Mouse (Mus musculus) neural tube, embryonic 14.5 days (tissue): Measurements from ENCODE around the gene Sycp3. TPM values are rescaled to one million over a fixed set of nuclear protein-coding genes. Genes with fewer than 3 reads are reported as not detected.

Source experiments
- ATAC-seq: fragments of 200-750 bp; cut with Nextera tagmentation; 2 replicates; pipeline ENCODE4 v1.8.0; 2017; ENCODE audit warnings: low read depth, mild to moderate bottlenecking, moderate TSS enrichment, moderate library complexity
- H3K27ac ChIP-seq: fragments of 300-500 bp; sonication (generic); 2 replicates; pipeline ENCODE4 v1.5.1; 2014; ENCODE audit warnings: low read depth, mild to moderate bottlenecking, control low read depth, low read length, moderate library complexity, mixed read lengths
- H3K27me3 ChIP-seq: fragments of 300-500 bp; sonication (generic); 2 replicates; pipeline ENCODE4 v1.6.1; 2014; ENCODE audit warnings: low read length; ENCODE audit not compliant: control insufficient read depth, insufficient read depth
- H3K36me3 ChIP-seq: fragments of 300-500 bp; sonication (generic); 2 replicates; pipeline ENCODE4 v1.6.1; 2014; ENCODE audit warnings: low read length, mixed read lengths; ENCODE audit not compliant: control insufficient read depth, insufficient read depth
- H3K4me1 ChIP-seq: fragments of 300-500 bp; sonication (generic); 2 replicates; pipeline ENCODE4 v1.6.1; 2014; ENCODE audit warnings: low read length; ENCODE audit not compliant: control insufficient read depth, insufficient read depth
- H3K4me2 ChIP-seq: fragments of 300-500 bp; sonication (generic); 2 replicates; pipeline ENCODE4 v1.6.1; 2014; ENCODE audit warnings: mild to moderate bottlenecking, low read depth, low read length, control low read depth
- H3K4me3 ChIP-seq: fragments of 300-500 bp; sonication (generic); 2 replicates; pipeline ENCODE4 v1.5.1; 2014; ENCODE audit warnings: low read depth, low read length, control low read depth, mixed read lengths
- H3K9ac ChIP-seq: fragments of 300-500 bp; sonication (generic); replicated peaks from 2 replicates; pipeline ENCODE4 v1.6.1; 2014; ENCODE audit warnings: low read depth, mild to moderate bottlenecking, control low read depth, low read length, mixed read lengths
- H3K9me3 ChIP-seq: fragments of 300-500 bp; sonication (generic); 2 replicates; pipeline ENCODE4 v1.6.1; 2016; ENCODE audit warnings: low read length; ENCODE audit not compliant: control insufficient read depth
- WGBS: fragments of 180-500 bp; shearing (Covaris S2); extraction: QIAGEN DNeasy Blood & Tissue Kit; methylation state at CpG from one replicate; pipeline ENCODE4 v1.1.7; 2014; 5-methylcytosine and 5-hydroxymethylcytosine counted together
- polyA plus RNA-seq: library from polyadenylated mRNA; unstranded; fragments of >200 nt; fragmentation: Nextera tagmentation; extraction: Ambion mirVana; gene quantifications from 2 replicates; pipeline ENCODE4 v1.2.1, GENCODE M21; 2014

The Sycp3 gene
- polyA plus RNA-seq, result not detected in 2 replicates

- WGBS, result 88% methylated on average over 33 of the region's 33 CpGs
- Histone ChIP-seq H3K4me3 (no peak within 1 kb of the TSS), H3K4me2 (no peak within 1 kb of the TSS), H3K9me3 (no peaks in the 10 kb centered on the region), H3K27me3 (no peaks in the 10 kb centered on the region), H3K27ac (no peak within 1 kb of the TSS), H3K36me3 (no peaks in the 10 kb centered on the region), H3K4me1 (no peaks in the 10 kb centered on the region), H3K9ac (no peak within 1 kb of the TSS)
- ATAC-seq, result peak; percentile 34; the same call in 1 of the 2 replicates
These were observed at the start of gene Sycp3 for GRCm38 (mm10) chr10:88459502-88459992. Gene Sycp3 (plus strand): TSS chr10:88459569.

DNA sequence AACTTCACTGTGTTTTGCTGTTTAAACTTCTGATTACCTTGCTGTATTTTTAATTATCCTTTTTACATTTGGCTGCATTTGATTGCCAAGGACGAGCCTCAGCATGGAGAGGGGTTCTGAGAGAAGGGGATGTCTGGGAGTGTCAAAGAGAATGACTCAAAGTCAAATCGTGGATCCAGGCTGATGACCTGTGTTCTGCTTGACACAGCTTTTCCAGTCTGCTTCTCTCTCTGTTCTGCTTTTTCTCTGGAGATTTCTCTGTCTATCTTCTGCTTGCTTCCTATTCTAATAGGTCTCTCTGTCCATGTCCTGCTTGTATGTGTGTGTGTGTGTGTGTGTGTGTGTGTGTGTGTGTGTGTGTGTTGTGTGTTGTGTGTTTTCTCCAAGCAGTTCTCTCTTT lies 49.6 kb upstream of the Sycp3 start:
- H3K27me3 ChIP-seq, result no peaks in the 10 kb centered on the region
- H3K4me3 ChIP-seq, result no peak overlapping the region
- H3K36me3 ChIP-seq, result no peaks in the 10 kb centered on the region
- no peak overlapping the region for H3K4me2 ChIP-seq
- 77% methylated on average over 2 of the region's 2 CpGs for WGBS
- no peak for ATAC-seq
- H3K9me3 ChIP-seq, result no peaks in the 10 kb centered on the region
- no peak overlapping the region for H3K9ac ChIP-seq
- H3K27ac ChIP-seq, result no peak overlapping the region
- no peaks in the 10 kb centered on the region for H3K4me1 ChIP-seq

DNA sequence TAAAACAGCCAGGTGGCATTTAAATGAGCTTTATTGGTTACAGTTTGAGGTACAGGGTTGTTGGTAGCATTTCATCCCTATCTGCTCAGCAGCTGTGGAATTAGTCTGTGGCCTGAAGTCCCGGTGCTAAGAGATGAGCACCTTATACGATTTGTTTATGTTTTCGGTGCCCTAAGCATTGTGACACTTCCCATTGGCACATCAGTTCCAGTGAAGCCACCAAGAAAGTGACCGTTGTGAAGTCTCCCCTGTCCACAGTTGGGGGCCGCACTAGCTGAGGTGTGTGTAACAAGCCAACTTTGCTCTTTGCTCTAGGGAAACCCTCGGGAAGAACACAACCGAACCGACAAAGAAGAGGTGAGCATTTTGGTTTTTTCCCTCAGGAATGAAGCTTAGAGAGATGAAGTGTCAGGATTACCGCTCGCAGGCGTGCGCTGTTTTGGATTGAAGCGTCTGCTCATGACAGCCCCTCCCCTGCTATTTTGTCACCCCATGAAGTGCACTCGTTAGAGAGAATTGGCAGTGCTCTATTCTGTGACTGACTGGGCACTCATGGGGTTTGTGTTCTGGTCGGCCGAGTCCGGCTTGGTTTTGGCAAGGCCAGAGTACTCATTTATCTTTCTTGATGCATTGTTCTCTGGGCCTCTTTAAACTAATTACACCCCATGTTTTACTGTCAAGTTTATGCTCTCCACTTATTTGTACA lies 46.9 kb upstream of the Sycp3 start:
- Histone ChIP-seq H3K27ac (no peak overlapping the region), H3K4me2 (no peak overlapping the region), H3K4me3 (no peak overlapping the region), H3K27me3 (no peaks in the 10 kb centered on the region), H3K4me1 (no peaks in the 10 kb centered on the region), H3K9ac (no peak overlapping the region), H3K9me3 (no peaks in the 10 kb centered on the region), H3K36me3 (0 out of 2 replicates have a peak, but pooled peaks cover 3% of the 10 kb centered on the region)
- 51% methylated on average over 17 of the region's 17 CpGs for WGBS
- ATAC-seq, result no peak

GRCm38 (mm10) chr10:88417686-88418085 lies 41.7 kb upstream of the Sycp3 start:
- Histone ChIP-seq H3K4me2 (no peak overlapping the region), H3K36me3 (0 out of 2 replicates have a peak, but pooled peaks cover 8% of the 10 kb centered on the region), H3K4me1 (no peaks in the 10 kb centered on the region), H3K9me3 (no peaks in the 10 kb centered on the region), H3K27ac (no peak overlapping the region), H3K27me3 (no peaks in the 10 kb centered on the region), H3K9ac (no peak overlapping the region), H3K4me3 (no peak overlapping the region)
- WGBS, result 86% methylated on average over 5 of the region's 5 CpGs
- ATAC-seq, result no peak

GRCm38 (mm10) chr10:88420141-88420541 lies 39.2 kb upstream of the Sycp3 start:
- H3K36me3 ChIP-seq, result 0 out of 2 replicates have a peak, but pooled peaks cover 8% of the 10 kb centered on the region
- WGBS, result 64% methylated on average over 11 of the region's 11 CpGs
- no peaks in the 10 kb centered on the region for H3K4me1 ChIP-seq
- H3K4me3 ChIP-seq, result no peak overlapping the region
- H3K9me3 ChIP-seq, result no peaks in the 10 kb centered on the region
- H3K27me3 ChIP-seq, result no peaks in the 10 kb centered on the region
- H3K4me2 ChIP-seq, result no peak overlapping the region
- H3K27ac ChIP-seq, result no peak overlapping the region
- no peak for ATAC-seq
- H3K9ac ChIP-seq, result no peak overlapping the region

GRCm38 (mm10) chr10:88420655-88421435 lies 38.5 kb upstream of the Sycp3 start:
- no peaks in the 10 kb centered on the region for H3K9me3 ChIP-seq
- H3K4me2 ChIP-seq, result no peak overlapping the region
- H3K9ac ChIP-seq, result no peak overlapping the region
- H3K27ac ChIP-seq, result no peak overlapping the region
- no peaks in the 10 kb centered on the region for H3K4me1 ChIP-seq
- no peak for ATAC-seq
- H3K36me3 ChIP-seq, result 0 out of 2 replicates have a peak, but pooled peaks cover 6% of the 10 kb centered on the region
- H3K27me3 ChIP-seq, result no peaks in the 10 kb centered on the region
- H3K4me3 ChIP-seq, result no peak overlapping the region
- 94% methylated on average over 19 of the region's 19 CpGs for WGBS

GRCm38 (mm10) chr10:88426158-88426816 lies 33.1 kb upstream of the Sycp3 start:
- Histone ChIP-seq H3K4me2 (no peak overlapping the region), H3K9ac (no peak overlapping the region), H3K27me3 (no peaks in the 10 kb centered on the region), H3K4me3 (no peak overlapping the region), H3K27ac (no peak overlapping the region), H3K4me1 (no peaks in the 10 kb centered on the region), H3K9me3 (no peaks in the 10 kb centered on the region), H3K36me3 (peaks cover 8% of the 10 kb centered on the region)
- WGBS, result 96% methylated on average over 2 of the region's 2 CpGs
- ATAC-seq, result peak; percentile 91; the same call in 1 of the 2 replicates

DNA sequence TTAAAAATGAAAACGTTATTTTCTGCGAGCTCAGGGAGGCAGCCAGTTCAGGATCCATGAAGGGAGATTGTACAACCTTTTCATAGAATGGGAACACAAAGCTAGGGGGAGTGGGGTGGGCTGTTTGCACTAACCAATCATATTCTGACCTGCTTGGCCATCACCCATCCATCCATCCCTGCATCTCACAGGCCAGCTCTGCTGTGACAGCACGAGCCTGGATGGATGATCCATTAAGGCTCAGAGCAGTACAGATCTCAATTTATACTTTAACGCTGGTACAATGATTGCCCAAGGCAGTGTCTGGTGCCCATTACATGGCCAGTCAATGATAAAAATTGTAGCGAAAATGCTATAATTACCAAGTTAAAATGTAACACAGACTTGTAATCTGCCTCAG lies 32.5 kb upstream of the Sycp3 start:
- Histone ChIP-seq H3K9me3 (no peaks in the 10 kb centered on the region), H3K4me3 (no peak overlapping the region), H3K4me1 (no peaks in the 10 kb centered on the region), H3K36me3 (peaks cover 8% of the 10 kb centered on the region), H3K27ac (no peak overlapping the region), H3K9ac (no peak overlapping the region), H3K4me2 (no peak overlapping the region), H3K27me3 (no peaks in the 10 kb centered on the region)
- 56% methylated on average over 5 of the region's 5 CpGs for WGBS
- ATAC-seq, result peak; percentile 42; the same call in 1 of the 2 replicates
